Mouse (Mus musculus): ENCODE measurements around the gene Ppp2r1b.

- TF ChIP-seq CTCF (conservative IDR thresholded peaks at IDR 0.05 in 1 of 2, IDR thresholded peaks at IDR 0.05 in 1 of 2; ENCODE audit: low read depth in 2 of 2, low read length in 2 of 2) (no peak), CHD2 (IDR thresholded peaks at IDR 0.05; ENCODE audit: low read length) (no peak), EP300 (IDR thresholded peaks at IDR 0.05; ENCODE audit: low read length) (no peak), ZC3H11A (IDR thresholded peaks at IDR 0.05; ENCODE audit: low read depth, low read length) (no peak)
These were observed 16.2 kb downstream of the Ppp2r1b start for GRCm38 (mm10) chr9:50861119-50861839.
